Mouse (Mus musculus) adrenal gland, adult 2 months (tissue): ENCODE measurements around the gene Prss12. TPM values are rescaled to one million over a fixed set of nuclear protein-coding genes. Genes with fewer than 3 reads are reported as not detected.
"Not testable (repeated sequence)": the region's sequence is repeated elsewhere in the genome, so short reads cannot be mapped to it uniquely, and the experiment has no call there.

Experiments
- DNase-seq: peaks from one replicate; pipeline ENCODE4 v3.0.0; 2021
- polyA plus RNA-seq: library from polyadenylated mRNA; depleted of rRNA; stranded (reverse); fragments of >200 nt; gene quantifications from 2 replicates; pipeline ENCODE4 v1.2.3, GENCODE M21; 2012
- total RNA-seq, 2 experiments: library from RNA; stranded (reverse); gene quantifications; 2 replicates each; pipeline ENCODE4 v1.2.3; 2021

The Prss12 gene
- total and polyA plus RNA-seq, 3 experiments = 1.2 to 2.7 (median 2.3) TPM

- DNase-seq = no peak
These were observed 30.1 kb downstream of the Prss12 start for GRCm38 (mm10) chr3:123476833-123477232.

GRCm38 (mm10) chr3:123481266-123481665, 34.6 kb downstream of the Prss12 start:
- no peak for DNase-seq

DNA sequence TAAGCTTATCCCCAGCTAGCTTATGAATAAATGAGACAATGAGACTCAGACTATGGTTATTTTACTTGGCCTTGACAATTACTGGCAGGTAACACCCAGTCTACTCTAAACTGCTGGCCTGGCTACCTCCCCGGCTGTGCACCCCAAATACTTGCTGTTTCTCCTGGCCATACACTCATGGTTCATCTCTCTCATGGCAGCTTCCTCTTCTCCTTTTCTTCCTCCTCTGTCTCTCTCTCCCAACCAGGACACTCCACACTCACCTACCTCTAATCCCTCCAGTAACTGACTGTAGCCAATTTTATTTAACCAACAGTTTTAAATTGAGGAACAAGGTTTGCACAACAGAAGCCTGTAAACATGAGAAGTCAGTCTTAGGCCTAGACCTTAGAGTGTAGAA, 45.1 kb downstream of the Prss12 start:
- DNase-seq = no peak

- no peak for DNase-seq
These were observed 46.5 kb downstream of the Prss12 start for GRCm38 (mm10) chr3:123493163-123493562.

DNA sequence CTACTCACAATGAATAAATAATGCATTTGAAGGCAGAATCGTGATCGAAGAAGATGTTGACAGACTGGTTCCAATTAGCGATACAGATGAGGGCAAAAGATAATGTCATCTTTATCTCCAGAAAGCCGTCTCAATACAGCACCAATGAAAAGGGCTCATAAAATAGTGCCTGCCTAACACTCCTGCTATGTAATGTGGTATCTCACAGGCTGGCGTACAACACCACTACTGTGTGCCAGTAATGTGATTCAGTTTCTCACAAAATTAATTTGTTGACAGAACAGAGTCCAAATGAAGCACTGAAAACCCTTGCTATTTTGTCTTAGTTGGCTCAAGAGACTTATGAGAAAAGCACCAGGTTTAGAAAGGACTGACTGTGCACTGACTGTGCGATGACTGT, 48.4 kb downstream of the Prss12 start:
- DNase-seq = no peak

DNA sequence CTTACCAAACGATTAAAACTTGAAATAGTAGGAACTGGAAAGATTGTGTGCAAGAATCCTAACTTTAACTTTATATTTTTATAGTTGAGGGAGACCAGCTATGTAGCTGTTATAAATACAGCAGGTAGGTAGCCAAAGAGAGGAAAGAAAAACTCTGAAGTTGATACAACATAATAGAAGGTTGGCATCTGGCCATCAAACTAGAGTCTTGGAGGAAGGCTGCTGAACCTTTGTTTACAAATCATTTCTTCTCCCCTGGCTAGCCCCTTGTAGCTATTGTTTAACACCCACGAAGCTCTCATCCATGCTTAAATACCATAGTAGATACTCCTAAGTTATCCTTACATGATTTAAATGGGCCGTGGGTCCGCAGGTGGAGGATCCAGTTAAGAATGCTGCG, 52.1 kb downstream of the Prss12 start:
- DNase-seq = no peak

GRCm38 (mm10) chr3:123501798-123502197, 55.1 kb downstream of the Prss12 start:
- not testable (repeated sequence) for DNase-seq

DNA sequence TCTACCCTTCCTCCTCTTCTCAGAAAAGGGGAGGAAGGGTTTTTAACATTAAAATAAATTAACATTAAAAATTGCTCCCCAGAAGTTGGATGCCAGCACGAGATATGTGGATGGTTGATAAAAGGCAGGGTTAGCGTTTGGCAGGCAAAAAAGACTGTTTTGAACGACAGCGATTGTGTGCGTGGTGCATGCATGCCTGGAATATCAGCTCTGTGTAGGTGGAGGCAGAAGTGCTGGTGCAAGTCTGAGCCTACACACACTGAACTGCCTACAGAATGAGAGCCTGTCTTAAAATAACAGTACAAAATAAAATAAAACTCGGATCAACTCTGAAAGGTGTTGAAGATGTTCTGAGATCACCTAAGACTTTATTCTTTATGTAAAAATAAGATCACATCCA, 57.2 kb downstream of the Prss12 start:
- no peak for DNase-seq

DNA sequence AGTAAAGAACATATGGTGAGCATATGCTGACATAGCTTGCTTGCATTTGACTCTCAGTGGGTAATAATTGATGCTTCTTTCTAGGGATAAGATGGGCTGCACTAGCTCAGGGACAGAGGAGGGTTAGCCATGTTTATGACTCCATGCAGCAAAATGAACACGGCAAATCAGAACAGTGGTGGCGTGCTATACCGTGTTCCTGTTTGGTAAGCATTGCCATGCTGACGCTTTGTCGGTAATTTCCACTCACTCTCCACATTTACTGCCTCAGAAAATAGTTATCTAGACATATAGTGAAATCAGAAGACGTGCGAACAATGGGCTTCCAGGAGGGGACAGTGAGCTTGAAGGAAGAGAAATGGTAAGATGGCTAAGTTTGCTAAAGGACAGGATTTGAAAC, 58.1 kb downstream of the Prss12 start:
- no peak for DNase-seq

DNA sequence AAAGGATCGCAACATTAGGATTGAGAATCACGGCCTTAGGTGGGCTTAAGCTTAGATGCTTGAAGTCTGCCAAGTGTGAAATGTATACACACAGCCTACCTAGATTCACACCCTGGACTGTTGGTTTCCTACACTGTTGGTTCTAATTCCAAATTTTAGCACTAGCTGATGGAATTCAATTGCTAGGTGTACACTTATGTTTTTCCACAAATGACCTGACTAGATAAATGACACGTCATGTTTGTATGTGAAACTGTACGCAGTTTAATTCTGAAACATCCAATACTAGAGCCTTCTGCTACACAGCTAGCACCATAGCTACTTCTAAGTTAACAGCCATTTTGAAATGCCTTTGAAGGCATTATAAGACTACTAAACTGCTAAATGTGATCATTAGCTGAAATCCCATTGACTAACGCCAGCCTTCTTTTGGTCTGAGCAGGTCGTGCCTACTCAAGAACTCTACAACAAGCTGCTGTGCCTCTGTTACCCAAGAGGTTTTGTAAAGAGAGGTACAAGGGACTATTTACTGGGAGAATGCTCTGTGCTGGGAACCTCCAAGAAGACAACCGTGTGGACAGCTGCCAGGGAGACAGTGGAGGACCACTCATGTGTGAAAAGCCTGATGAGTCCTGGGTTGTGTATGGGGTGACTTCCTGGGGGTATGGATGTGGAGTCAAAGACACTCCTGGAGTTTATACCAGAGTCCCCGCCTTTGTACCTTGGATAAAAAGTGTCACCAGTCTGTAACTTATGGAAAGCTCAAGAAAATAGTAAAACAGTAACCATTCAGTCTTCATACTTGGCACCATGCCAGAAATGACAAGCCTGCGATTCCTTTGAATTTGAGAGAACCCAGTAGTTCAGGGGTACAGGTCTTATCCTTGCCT, 59.3 kb downstream of the Prss12 start:
- DNase-seq = peak; percentile 8

DNA sequence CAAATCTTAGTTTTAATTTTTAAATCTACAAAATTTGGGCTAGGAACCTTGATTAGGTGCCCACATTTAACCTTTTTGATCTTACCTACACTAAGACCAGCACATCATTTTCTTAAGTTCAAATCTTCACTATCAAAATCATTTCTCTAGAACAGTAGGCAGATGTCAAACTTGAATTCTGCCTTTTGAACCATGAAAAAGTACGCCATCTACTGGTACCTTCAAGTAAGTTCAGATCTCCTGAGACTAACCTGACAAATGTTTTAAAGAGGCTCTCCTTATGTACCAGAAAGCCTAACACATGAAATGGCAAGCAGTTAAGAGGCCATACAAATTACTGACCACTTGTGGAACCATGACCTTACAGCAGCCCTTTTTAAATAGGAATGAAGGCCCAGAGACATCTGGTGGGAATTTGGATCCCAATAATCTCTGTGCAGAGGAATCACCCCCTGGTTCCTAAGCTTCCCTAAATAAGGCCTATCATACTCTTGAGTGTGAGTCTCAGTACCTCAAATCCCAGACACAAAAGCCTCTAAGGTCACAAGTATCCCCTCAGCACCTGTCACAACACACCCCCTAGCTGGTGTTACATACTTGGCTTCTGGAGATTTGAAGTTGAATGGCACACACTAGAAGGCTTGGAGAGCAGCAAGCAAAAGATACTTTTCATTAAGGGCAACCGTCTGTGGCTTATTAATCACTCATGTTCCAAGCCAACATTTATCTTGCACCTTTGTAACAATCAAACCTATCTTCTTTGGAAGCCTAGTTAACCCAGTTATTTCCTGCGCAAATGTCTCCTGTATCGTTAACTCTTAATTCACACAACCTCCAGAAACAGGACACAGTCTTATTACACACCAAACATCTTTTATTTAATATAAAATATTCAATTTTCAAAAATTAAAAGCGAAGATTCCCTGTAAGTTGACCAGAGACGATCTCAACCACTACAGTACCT, 60.3 kb downstream of the Prss12 start:
- DNase-seq = peak; percentile 8

DNA sequence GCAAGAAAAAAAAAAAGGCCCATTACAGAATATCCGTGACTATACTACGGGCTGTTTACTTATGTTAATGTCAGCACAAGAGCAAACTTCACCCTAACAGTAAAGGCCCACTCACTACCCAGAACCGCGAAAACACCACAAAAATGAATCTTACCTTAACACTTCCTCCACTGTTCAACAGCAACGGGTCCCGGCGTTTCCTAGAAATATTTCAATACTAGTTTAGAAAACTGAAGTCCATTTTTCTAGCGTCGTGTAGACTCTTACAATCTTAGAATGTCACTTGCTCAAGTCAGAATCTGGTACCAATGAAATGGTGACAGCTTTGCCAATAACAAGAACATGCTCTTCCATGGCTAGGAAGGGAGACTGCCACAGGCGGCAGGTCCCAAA, 60.9 kb downstream of the Prss12 start:
- DNase-seq = no peak

DNA sequence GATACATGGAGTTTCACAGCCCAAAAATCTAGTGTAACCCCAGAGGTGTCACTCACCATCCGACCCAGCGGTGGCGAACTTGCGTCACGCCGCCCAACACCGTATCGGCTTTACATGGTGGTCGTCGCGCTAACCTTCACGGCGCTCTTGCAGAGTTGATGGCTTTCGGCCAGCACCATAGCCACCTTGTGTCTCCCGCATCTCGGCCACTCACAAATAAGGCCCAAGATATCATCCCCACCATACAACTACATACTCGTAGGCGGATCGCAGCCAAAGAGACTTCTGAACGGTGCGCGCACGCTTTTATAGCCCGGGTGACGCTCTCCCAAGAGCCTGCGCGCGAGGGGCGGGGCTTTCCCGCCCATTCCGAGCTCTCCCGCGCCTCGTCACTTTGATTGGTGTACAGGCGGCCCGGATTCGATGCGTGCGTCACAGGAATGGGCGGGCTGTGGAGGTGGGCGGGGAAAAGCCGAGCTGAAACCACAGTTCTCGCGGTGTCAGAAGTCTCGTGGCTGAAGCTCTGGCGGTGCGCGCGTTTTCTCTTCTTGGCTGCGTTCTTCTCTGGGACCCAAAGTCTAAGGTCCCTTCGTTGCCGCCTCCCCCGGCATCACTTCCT, 61.5 kb downstream of the Prss12 start:
- DNase-seq = peak; percentile 99

GRCm38 (mm10) chr3:123508675-123509376, 62.1 kb downstream of the Prss12 start:
- no peak for DNase-seq

DNA sequence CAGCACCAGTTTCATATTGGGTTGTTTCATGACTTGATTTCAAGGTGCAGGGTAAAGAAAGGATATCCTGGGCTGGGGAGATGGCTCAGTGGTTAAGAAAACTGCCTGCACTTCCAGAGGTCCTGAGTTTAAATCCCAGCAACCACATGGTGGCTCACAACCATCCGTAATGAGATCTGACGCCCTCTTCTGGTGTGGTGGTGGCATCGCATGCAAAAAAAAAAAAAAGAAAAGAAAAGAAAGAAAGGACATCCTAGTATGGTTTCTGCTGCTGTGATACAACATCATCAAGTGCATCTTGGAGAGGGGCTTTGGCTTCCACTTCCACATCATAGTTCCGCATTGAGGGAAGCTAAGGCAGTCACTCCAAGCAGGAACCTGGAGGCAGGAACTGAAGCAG, 65.1 kb downstream of the Prss12 start:
- no peak for DNase-seq

GRCm38 (mm10) chr3:123514886-123515285, 68.2 kb downstream of the Prss12 start:
- no peak for DNase-seq

- peak; percentile 11 for DNase-seq
These were observed 69.1 kb downstream of the Prss12 start for GRCm38 (mm10) chr3:123515600-123516359.

GRCm38 (mm10) chr3:123516784-123517183, 70.1 kb downstream of the Prss12 start:
- peak; percentile 31 for DNase-seq

GRCm38 (mm10) chr3:123526313-123527067, 79.8 kb downstream of the Prss12 start:
- DNase-seq = no peak
